Mouse (Mus musculus) cerebral cortex, adult 2 months (tissue): ENCODE results near the gene Gjb1.

Source experiments
- WGBS: fragments of 180-500 bp; shearing (Covaris S2); methylation state at CpG from one replicate; pipeline ENCODE4 v1.1.7; 2018; 5-methylcytosine and 5-hydroxymethylcytosine counted together

Gene Gjb1

GRCm38 (mm10) chrX:101376190-101376968, at the start of gene Gjb1:
Gene Gjb1 (plus strand): TSS chrX:101376378.
- WGBS, result 81% methylated on average over 7 of the region's 7 CpGs

- WGBS, result 6% methylated on average over 8 of the region's 10 CpGs
Observed at GRCm38 (mm10) chrX:101329372-101330028, 46.7 kb upstream of the Gjb1 start.

- 19% methylated on average over 9 of the region's 9 CpGs for WGBS
Observed at GRCm38 (mm10) chrX:101332031-101332374, 44.2 kb upstream of the Gjb1 start.

- WGBS, result 1% methylated on average over 44 of the region's 49 CpGs
Observed at GRCm38 (mm10) chrX:101332375-101333211, 43.6 kb upstream of the Gjb1 start.

GRCm38 (mm10) chrX:101334606-101335005, 41.6 kb upstream of the Gjb1 start:
- 86% methylated on average over 5 of the region's 5 CpGs for WGBS

- 54% methylated on average over 4 of the region's 4 CpGs for WGBS
Observed at GRCm38 (mm10) chrX:101338666-101339065, 37.5 kb upstream of the Gjb1 start.

GRCm38 (mm10) chrX:101342837-101343236, 33.3 kb upstream of the Gjb1 start:
- WGBS, result 75% methylated on average over 2 of the region's 2 CpGs

GRCm38 (mm10) chrX:101345456-101345855, 30.7 kb upstream of the Gjb1 start:
- WGBS, result 96% methylated on average over 2 of the region's 2 CpGs

GRCm38 (mm10) chrX:101346475-101346874, 29.7 kb upstream of the Gjb1 start:
- WGBS, result 36% methylated on average over 4 of the region's 4 CpGs

- 30% methylated on average over 4 of the region's 4 CpGs for WGBS
Observed at GRCm38 (mm10) chrX:101351188-101351587, 25.0 kb upstream of the Gjb1 start.

- whole genome bisulfite sequencing, result 85% methylated on average over 4 of the region's 4 CpGs
Observed at GRCm38 (mm10) chrX:101358902-101359301, 17.3 kb upstream of the Gjb1 start.

GRCm38 (mm10) chrX:101369001-101369400, 7.2 kb upstream of the Gjb1 start:
- 45% methylated on average over 7 of the region's 7 CpGs for WGBS

GRCm38 (mm10) chrX:101370573-101370972, 5.6 kb upstream of the Gjb1 start:
- 82% methylated on average over 3 of the region's 3 CpGs for WGBS

- 91% methylated on average over 5 of the region's 5 CpGs for WGBS
Observed at GRCm38 (mm10) chrX:101372946-101373345, 3.2 kb upstream of the Gjb1 start.

GRCm38 (mm10) chrX:101377076-101377475, 898 bp downstream of the Gjb1 start:
- 87% methylated on average over 4 of the region's 4 CpGs for whole genome bisulfite sequencing

- 63% methylated on average over 1 of the region's 1 CpGs for WGBS
Observed at GRCm38 (mm10) chrX:101379744-101380143, 3.6 kb downstream of the Gjb1 start.

- 48% methylated on average over 17 of the region's 18 CpGs for WGBS
Observed at GRCm38 (mm10) chrX:101383455-101383854, 7.3 kb downstream of the Gjb1 start.

- 12% methylated on average over 31 of the region's 32 CpGs for WGBS
Observed at GRCm38 (mm10) chrX:101384439-101385137, 8.4 kb downstream of the Gjb1 start.

GRCm38 (mm10) chrX:101386222-101386621, 10.0 kb downstream of the Gjb1 start:
- 53% methylated on average over 4 of the region's 4 CpGs for WGBS

- WGBS, result 31% methylated on average over 5 of the region's 5 CpGs
Observed at GRCm38 (mm10) chrX:101388866-101389537, 12.8 kb downstream of the Gjb1 start.

GRCm38 (mm10) chrX:101394341-101394740, 18.2 kb downstream of the Gjb1 start:
- 65% methylated on average over 2 of the region's 2 CpGs for WGBS
